Mouse (Mus musculus): ENCODE measurements around the gene Abca9. TPM values are rescaled to one million over a fixed set of nuclear protein-coding genes. Genes with fewer than 3 reads are reported as not detected.

The Abca9 gene
- 10.3 TPM for polyA plus RNA-seq (2014; fragmentation: Illumina TruSeq; extraction: RNeasy Lipid Tissue Mini Kit (QIAGEN cat#74804); ENCODE audit: low read depth, low replicate concordance)

GRCm38 (mm10) chr11:110167459-110168251, at the start of gene Abca9:
Abca9 (minus strand) TSS chr11:110168196.

GRCm38 (mm10) chr11:110095858-110096257, 72.1 kb downstream of the Abca9 start, which contains the start of gene Abca8a:
Abca8a (minus strand) TSS chr11:110095978.

Other genes with a start within 250 kb of the Abca9 start
- 0.95 TPM for gene Abca8b, start 172.4 kb downstream of the Abca9 start, polyA plus RNA-seq (2014; fragmentation: Illumina TruSeq; extraction: RNeasy Lipid Tissue Mini Kit (QIAGEN cat#74804); ENCODE audit: low read depth, low replicate concordance)
- 3.9 TPM for gene Abca8a, start 72.2 kb downstream of the Abca9 start, polyA plus RNA-seq (2014; fragmentation: Illumina TruSeq; extraction: RNeasy Lipid Tissue Mini Kit (QIAGEN cat#74804); ENCODE audit: low read depth, low replicate concordance)
- gene Abca6, start 83.6 kb upstream of the Abca9 start, polyA plus RNA-seq (2014; fragmentation: Illumina TruSeq; extraction: RNeasy Lipid Tissue Mini Kit (QIAGEN cat#74804); ENCODE audit: low read depth, low replicate concordance), result 3.7 TPM
- gene Abca5, start 169.5 kb upstream of the Abca9 start, polyA plus RNA-seq (2014; fragmentation: Illumina TruSeq; extraction: RNeasy Lipid Tissue Mini Kit (QIAGEN cat#74804); ENCODE audit: low read depth, low replicate concordance), result 57.6 TPM
- 0.92 TPM for gene Map2k6, start 230.9 kb upstream of the Abca9 start, polyA plus RNA-seq (2014; fragmentation: Illumina TruSeq; extraction: RNeasy Lipid Tissue Mini Kit (QIAGEN cat#74804); ENCODE audit: low read depth, low replicate concordance)

Data from testis, adult 10 weeks (tissue).